Mouse (Mus musculus) neural tube, embryonic 10.5 days (tissue): ENCODE results near the gene Styk1.

Experiments
- DNase-seq: peaks from one replicate; pipeline ENCODE4 v3.0.0-alpha.2; 2017; ENCODE audit warnings: low spot score; ENCODE audit errors: extremely low spot score

Styk1 gene

DNA sequence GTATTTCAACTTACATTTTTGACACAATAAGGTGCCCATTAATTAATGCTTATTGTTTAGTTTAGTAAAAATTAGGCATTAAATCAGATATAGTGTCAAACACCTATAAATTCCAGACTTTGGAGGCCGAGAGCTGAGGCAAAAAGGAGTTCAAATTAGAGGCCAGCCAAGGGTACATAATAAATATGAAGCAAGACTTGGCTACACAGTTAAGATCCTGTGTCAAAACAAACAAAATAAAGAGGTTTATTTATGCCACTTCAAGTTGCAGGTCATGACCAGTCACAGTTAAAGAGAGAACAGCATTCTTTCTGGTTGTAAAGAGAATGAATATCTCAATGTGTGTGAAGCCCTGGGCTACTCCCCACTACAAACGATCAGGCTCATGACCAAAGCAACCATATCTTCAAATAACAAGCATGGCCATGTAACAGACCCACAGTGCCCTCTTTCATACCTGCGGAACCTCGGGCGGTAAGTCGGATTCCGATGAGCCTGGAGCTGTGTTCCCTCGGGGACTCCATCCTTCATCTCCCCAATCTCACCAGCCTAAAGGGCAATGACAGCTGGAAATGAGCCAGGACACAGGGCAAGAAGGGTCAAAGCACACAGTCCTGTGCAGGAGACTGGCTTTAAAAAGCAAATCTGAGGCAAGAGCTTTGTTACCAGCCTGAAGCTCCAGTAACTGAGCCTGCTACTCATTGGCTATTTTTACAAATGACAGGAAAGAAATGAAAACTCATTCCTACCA lies 16.6 kb upstream of the Styk1 start:
- DNase-seq: no peak

DNA sequence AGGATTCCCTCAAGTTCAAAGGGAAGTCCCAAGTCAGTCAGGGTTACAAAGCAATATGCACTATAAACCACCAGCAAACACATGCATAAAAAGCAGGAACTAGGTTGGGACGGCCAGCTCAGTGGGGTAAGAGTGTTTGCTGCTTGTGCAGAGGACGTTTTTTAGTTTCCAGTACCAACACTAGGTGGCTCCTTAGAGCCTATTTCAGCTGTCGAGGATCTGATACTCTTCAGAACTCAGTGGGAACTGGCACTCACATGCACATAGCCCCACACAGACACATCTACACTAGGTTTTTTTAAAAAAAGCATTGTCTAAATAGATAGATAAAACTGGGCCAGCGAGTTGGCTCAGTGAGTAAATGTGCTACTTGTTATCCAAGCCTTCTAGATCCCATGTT lies 13.7 kb upstream of the Styk1 start:
- DNase-seq: no peak

GRCm38 (mm10) chr6:131364353-131364752 lies 11.0 kb upstream of the Styk1 start:
- no peak for DNase-seq

DNA sequence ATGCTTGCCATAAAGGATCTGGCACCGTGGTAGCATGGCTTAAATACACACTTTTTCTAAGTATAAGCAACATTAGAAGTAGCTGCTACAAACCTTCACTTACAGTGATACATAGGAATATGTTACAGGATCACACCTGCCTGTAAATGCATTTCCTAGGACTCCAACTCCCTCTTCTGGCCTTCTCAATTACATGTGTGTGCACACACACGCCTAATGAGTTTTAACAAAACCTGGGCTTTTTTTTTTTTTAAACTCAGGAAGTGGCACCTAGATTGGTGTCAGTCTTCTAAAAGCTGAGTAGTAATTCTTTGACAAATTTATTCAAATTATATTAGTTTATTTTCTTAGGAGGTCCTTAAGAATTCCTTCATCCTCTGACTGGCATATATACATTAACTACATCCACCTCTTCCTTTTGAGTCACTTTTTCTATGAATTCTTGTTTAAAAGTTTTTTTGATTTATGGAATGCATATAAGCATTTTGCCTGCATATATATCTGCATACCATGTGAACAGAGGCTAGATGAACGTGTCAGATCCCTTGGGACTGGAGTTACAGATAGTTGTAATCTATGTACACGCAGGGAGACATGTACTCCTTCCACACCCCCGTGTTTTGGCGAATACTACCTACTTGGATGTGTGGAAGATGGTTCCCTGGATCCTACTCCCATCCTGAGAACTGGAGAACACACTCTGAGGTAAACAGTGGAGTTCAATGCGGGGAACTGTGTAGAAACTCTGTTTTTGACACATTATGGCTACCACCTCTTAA lies 9.8 kb upstream of the Styk1 start:
- no peak for DNase-seq

GRCm38 (mm10) chr6:131360693-131361092 lies 7.3 kb upstream of the Styk1 start:
- DNase-seq: no peak

- DNase-seq: no peak
Observed at GRCm38 (mm10) chr6:131359543-131359942, 6.1 kb upstream of the Styk1 start.

- no peak for DNase-seq
Observed at GRCm38 (mm10) chr6:131354913-131355312, 1.5 kb upstream of the Styk1 start.

DNA sequence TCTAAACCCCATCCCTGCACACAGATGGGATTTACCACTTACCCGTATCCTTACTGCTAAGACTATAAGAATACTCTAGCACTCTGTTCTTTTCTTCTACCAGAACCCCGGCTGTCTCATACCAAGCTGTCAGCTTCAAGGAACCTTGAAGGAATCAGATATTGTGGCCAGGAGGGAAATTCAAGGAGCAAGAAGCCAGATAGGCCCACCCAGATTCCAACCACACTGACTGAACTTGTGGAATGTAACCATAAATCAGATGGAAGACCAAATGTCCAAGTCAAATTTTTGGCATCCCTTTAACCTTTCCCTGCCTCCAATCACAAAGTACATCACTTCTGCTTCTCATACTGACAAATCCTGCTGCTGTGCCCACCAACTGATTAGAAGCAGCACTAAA lies 6.4 kb downstream of the Styk1 start:
- DNase-seq: no peak

GRCm38 (mm10) chr6:131344346-131344745 lies 9.1 kb downstream of the Styk1 start:
- no peak for DNase-seq

DNA sequence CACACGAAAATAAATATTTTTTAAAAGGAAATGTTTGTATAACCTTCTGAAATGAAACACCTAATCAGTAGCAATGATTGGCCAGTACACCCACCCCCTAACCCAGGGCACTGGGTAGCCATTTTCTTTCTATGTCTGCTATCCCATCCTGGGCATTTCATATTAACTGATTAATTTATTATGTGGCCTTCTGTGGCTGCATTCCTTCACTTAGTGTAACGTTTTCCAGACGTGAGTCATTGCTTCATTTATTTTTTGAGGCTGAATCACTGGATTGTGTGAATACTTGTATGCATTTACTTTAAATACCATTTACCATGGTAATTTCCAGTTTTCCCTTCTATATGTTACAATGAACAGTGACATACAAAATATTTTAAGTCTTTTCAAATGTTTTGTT lies 13.3 kb downstream of the Styk1 start:
- DNase-seq: no peak

GRCm38 (mm10) chr6:131339309-131339708 lies 14.1 kb downstream of the Styk1 start:
- DNase-seq: no peak

- DNase-seq: no peak
Observed at GRCm38 (mm10) chr6:131338787-131339186, 14.6 kb downstream of the Styk1 start.

- no peak for DNase-seq
Observed at GRCm38 (mm10) chr6:131327076-131327475, 26.3 kb downstream of the Styk1 start.

DNA sequence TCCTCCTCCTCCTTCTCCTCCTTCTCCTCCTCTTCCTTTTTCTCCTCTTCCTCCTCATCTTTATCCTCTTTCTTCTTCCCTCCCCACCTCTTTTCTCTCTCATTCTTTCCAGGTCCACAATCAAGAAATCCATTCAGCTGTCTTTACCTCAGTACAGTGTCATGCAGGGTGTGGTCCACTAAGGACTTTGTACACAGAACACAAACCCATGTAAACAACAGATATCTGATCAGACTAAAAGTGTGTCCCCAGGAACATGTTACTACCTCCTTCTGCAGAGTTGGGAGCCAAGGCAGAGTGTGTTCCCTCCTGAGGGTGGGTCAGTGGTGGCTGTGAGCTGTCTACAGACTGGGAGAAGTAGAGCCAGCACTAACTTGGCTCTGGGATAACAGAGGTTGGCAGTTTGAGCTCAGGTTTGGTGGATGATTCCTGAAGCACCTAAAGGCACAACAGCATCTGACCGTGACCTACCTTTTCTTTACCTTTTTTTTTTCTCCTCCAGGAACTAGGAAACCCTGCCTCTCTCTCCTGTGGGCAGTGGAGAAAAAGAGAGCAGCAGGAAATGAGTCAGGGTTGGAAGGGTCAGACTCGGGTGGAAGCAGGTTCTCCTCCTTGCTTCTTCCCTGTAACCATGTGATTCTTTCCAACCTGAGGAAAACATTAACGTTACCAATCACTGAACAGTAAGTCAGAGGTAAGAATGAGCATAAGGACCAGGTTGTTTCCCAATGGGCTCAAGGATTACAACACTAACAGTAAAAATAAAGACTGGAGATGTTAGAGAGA lies 31.4 kb downstream of the Styk1 start:
- no peak for DNase-seq

DNA sequence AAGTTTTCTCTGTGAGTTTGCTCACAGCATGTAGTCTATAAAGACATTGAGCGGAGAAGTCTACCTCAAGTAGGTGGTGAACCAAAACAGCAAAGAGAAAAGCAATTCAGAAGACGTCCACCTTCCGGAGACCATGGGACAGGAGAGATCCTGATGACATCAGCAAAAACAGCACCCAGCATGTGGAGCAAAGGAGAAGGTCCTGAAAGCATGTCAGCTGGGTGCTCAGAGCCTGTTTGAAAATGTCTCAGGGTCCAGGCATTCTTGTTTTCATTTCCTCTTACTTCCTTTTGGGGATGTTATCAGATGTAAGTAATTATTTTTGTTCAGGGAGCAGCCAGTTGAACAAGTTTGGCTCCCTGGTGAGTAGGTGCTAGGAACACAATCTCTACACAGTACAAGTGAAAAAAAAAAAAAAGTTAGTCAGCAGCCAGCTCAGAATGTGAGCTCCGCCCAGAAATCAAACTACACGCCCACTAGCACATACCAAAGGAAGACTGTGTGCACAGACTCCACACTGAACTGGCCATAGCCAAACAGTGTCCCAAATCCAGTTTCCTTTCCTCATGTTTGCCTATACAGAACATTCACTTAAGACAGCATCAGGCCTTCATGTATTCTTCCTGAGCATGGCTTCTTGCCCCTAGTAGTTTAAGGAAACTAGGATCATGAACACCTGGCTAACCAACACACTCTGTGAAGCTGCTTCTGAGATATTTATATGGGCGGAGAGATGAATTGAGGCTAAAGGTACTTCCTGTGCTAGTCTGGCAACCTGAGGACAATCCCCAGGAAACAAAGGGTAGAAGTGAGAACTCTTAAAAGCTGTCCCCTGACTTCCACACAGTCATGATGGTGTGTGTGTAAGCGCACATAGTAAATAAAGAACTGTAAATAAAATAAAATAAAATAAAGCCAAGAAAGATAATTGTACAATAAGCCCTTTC lies 37.0 kb downstream of the Styk1 start:
- no peak for DNase-seq

- no peak for DNase-seq
Observed at GRCm38 (mm10) chr6:131308031-131308430, 45.4 kb downstream of the Styk1 start.

DNA sequence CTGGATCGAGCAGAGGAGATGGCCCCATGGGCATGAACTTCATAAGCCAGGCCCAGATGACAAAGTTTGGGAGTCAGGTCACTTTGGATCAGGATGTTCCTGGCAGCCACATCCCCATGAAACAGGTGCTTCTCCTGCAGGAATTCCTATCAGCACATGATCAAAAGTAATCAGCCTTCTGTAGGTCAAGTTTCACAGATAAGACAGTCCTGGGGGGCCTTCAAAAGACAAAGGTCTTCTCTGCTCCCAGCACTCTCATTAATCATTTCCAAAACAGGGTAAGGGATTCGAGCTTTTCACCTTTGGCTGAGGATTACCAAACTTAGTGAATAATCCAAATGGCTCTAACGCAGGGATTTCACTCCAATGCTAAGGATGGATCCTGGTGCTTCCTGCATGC lies 48.6 kb downstream of the Styk1 start:
- no peak for DNase-seq

DNA sequence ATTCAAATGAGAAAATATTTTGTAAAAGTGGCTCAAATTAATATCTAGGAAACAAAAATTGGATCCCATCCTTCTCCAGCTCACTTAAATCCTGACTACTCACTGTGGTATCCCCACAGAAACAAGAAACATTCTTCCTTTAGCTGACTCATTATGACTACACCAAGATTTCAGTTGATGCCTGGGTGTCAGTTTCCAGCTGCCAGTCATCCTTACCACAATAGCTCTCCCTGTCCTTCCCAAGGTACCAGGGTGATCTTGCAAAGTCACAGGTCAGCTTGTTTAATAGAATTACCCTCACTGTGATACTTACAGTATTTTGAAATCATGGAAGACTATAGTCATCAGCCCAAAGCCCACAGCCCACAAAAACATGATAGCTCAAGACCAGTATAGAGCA lies 54.9 kb downstream of the Styk1 start:
- DNase-seq: no peak

GRCm38 (mm10) chr6:131294435-131295112 lies 58.8 kb downstream of the Styk1 start:
- DNase-seq: no peak

GRCm38 (mm10) chr6:131293916-131294315 lies 59.5 kb downstream of the Styk1 start:
- no peak for DNase-seq
